ENCODE assay signal across 7 mouse cellular contexts in genomic region chr1:136131603-136132291, GRCm38 (mm10). TPM values are rescaled to one million over a fixed set of nuclear protein-coding genes. Genes with fewer than 3 reads are reported as not detected.
A peak's percentile ranks its signal among the peaks of the same experiment; 100 is the strongest.
DNase-seq lines count a peak whose midpoint lies in the region; ATAC-seq and TF ChIP-seq lines count a peak whose summit lies in the region.

No protein-coding gene starts in this region.

- peak overlapping the region; percentile 59 for H3K4me3 ChIP-seq in lung, adult 2 months (replicated peaks; ENCODE audit: extremely low read depth, low read depth, low read length)
- H3K4me3 ChIP-seq in forebrain, embryonic 11.5 days (ENCODE audit: low read depth, low read length), result peak overlapping the region; percentile 75
- peak overlapping the region; percentile 85 for H3K4me3 ChIP-seq in limb, embryonic 13.5 days
- peak overlapping the region; percentile 79 for H3K4me3 ChIP-seq in neural tube, embryonic 12.5 days

- peak; percentile 66 for ATAC-seq in forebrain, embryonic 11.5 days (replicated peaks; ENCODE audit: low FRiP score)
- ATAC-seq in limb, embryonic 13.5 days (ENCODE audit: low FRiP score, low read depth), result peak; percentile 38
- ATAC-seq in neural tube, embryonic 12.5 days (ENCODE audit: low FRiP score, low read depth), result peak; percentile 70
- no peak for ATAC-seq in erythroid progenitor cell, adult 5-6 weeks (replicated peaks; ENCODE audit: low FRiP score, poor library complexity, severe bottlenecking)

- no peak for DNase-seq in lung, adult 2 months
- no peak for DNase-seq in lung, postnatal 14 days
- peak; percentile 80 for DNase-seq in brain, embryonic 14.5 days (ENCODE audit: low read depth)
- peak; percentile 86 for DNase-seq in forebrain, embryonic 11.5 days (ENCODE audit: low spot score)

- TF ChIP-seq POLR2A in lung, adult 2 months (IDR thresholded peaks at IDR 0.05; ENCODE audit: borderline replicate concordance, extremely low read depth, low read depth, low read length), result no peak
- peak; percentile 65 for TF ChIP-seq POLR2A in brain, embryonic 14.5 days (IDR thresholded peaks at IDR 0.05; ENCODE audit: borderline replicate concordance, extremely low read depth, insufficient read depth, insufficient read length, poor library complexity, severe bottlenecking)

- H3K36me3 ChIP-seq in forebrain, embryonic 11.5 days (ENCODE audit: control insufficient read depth, insufficient read depth, low read length), result no peaks in the 10 kb centered on the region
- H3K36me3 ChIP-seq in limb, embryonic 13.5 days, result no peaks in the 10 kb centered on the region
- no peaks in the 10 kb centered on the region for H3K36me3 ChIP-seq in neural tube, embryonic 12.5 days

- WGBS in lung, adult 2 months, result 2% methylated on average over 43 of the region's 43 CpGs
- WGBS in forebrain, embryonic 11.5 days, result under 1% methylated on average over 43 of the region's 43 CpGs
- 1% methylated on average over 43 of the region's 43 CpGs for WGBS in limb, embryonic 13.5 days
- under 1% methylated on average over 43 of the region's 43 CpGs for WGBS in neural tube, embryonic 12.5 days

- H3K27me3 ChIP-seq in forebrain, embryonic 11.5 days (ENCODE audit: control insufficient read depth, insufficient read depth, low read length), result peaks cover 2% of the 10 kb centered on the region
- no peaks in the 10 kb centered on the region for H3K27me3 ChIP-seq in limb, embryonic 13.5 days
- H3K27me3 ChIP-seq in neural tube, embryonic 12.5 days (replicated peaks), result no peaks in the 10 kb centered on the region; the same call in 1 of the 2 replicates

- H3K9ac ChIP-seq in forebrain, embryonic 11.5 days (ENCODE audit: low read length), result peak overlapping the region; percentile 86
- peak overlapping the region; percentile 87 for H3K9ac ChIP-seq in limb, embryonic 13.5 days
- H3K9ac ChIP-seq in neural tube, embryonic 12.5 days, result peak overlapping the region; percentile 86

- no peaks in the 10 kb centered on the region for H3K9me3 ChIP-seq in forebrain, embryonic 11.5 days (ENCODE audit: control insufficient read depth, low read length)
- H3K9me3 ChIP-seq in limb, embryonic 13.5 days, result no peaks in the 10 kb centered on the region
- no peaks in the 10 kb centered on the region for H3K9me3 ChIP-seq in neural tube, embryonic 12.5 days

- no peak for TF ChIP-seq CTCF in lung, adult 2 months (IDR thresholded peaks at IDR 0.05; ENCODE audit: insufficient read depth, low read length)
- TF ChIP-seq CTCF in brain, embryonic 14.5 days (IDR thresholded peaks at IDR 0.05; ENCODE audit: borderline replicate concordance, extremely low read depth, insufficient read depth, insufficient read length), result no peak

- H3K27ac ChIP-seq in forebrain, embryonic 11.5 days (ENCODE audit: low read depth, low read length), result peak overlapping the region; percentile 66; the same call in 1 of the 2 replicates
- H3K27ac ChIP-seq in limb, embryonic 13.5 days, result peak overlapping the region; percentile 55
- peak overlapping the region; percentile 67 for H3K27ac ChIP-seq in neural tube, embryonic 12.5 days

- H3K4me1 ChIP-seq in lung, adult 2 months (ENCODE audit: control insufficient read depth, insufficient read depth, low read length), result peaks cover 41% of the 10 kb centered on the region
- H3K4me1 ChIP-seq in forebrain, embryonic 11.5 days (replicated peaks; ENCODE audit: control insufficient read depth, insufficient read depth, low read length), result peaks cover 14% of the 10 kb centered on the region
- peaks cover 83% of the 10 kb centered on the region for H3K4me1 ChIP-seq in limb, embryonic 13.5 days
- H3K4me1 ChIP-seq in neural tube, embryonic 12.5 days, result peaks cover 69% of the 10 kb centered on the region

- H3K4me2 ChIP-seq in forebrain, embryonic 11.5 days (ENCODE audit: low read depth, low read length, severe bottlenecking), result peak overlapping the region; percentile 88
- H3K4me2 ChIP-seq in limb, embryonic 13.5 days (replicated peaks), result peak overlapping the region; percentile 87
- H3K4me2 ChIP-seq in neural tube, embryonic 12.5 days (replicated peaks), result peak overlapping the region; percentile 75

RNA-seq across cellular contexts. Expression of gene Kif21b, which starts 0.6 kb away (rescaled TPM):
- 12.1 and 14.4 TPM in 2 replicates for polyA plus RNA-seq in lung, adult 2 months (2012; rRNA removed)
- polyA plus RNA-seq in brain, embryonic 14.5 days (2012; rRNA removed), result 140 and 182 TPM in 2 replicates
- 16.4 and 19.1 TPM in 2 replicates for polyA plus RNA-seq in forebrain, embryonic 11.5 days (2014; fragmentation: Nextera tagmentation; extraction: Ambion mirVana)
- polyA plus RNA-seq in limb, embryonic 13.5 days (2015; fragmentation: Nextera tagmentation; extraction: Ambion mirVana), result 5.5 and 5.6 TPM in 2 replicates
- 35.9 and 37.1 TPM in 2 replicates for polyA plus RNA-seq in neural tube, embryonic 12.5 days (2016; fragmentation: Nextera tagmentation; extraction: Ambion mirVana)
- 23.4 and 36.0 TPM in 2 replicates for total RNA-seq in erythroid progenitor cell, adult 5-6 weeks (2015; ENCODE audit: low replicate concordance)
- 4.4 and 5.0 TPM in 2 replicates for total RNA-seq in erythroid progenitor cell, adult 5-6 weeks (2017; ENCODE audit: low replicate concordance)

Comparison
In these comparisons a context has a peak if more than half of its experiments do, and no peak if none do; other contexts are left out.
1. DNase-seq: peak in brain, embryonic 14.5 days (single experiment) and forebrain, embryonic 11.5 days (single experiment); none in lung, adult 2 months (single experiment) and lung, postnatal 14 days (single experiment).
2. Peak in every context shown above with its lines, with median percentiles within 50 percentile points of each other: H3K4me3 ChIP-seq, H3K27ac ChIP-seq, H3K4me2 ChIP-seq and H3K9ac ChIP-seq.